18 mouse cellular contexts compared by ENCODE assay signal in genomic region chr5:97527555-97527954, GRCm38 (mm10).
DNase-seq lines count a peak whose midpoint lies in the region; ATAC-seq lines count a peak whose summit lies in the region.
"Had no signal": no experiment of that assay in that cellular context is flagged by ENCODE, and none has a peak within 500 bp of the region (broad histone marks: within the 10 kb centered on the region; RNA-seq: fewer than 3 reads in every experiment).

No protein-coding gene starts in this region.

- ATAC-seq in cerebellum, adult (ENCODE audit: insufficient number of reproducible peaks, low FRiP score, low TSS enrichment), result peak; percentile 68; the same call in 1 of the 2 replicates
- ATAC-seq: forebrain, embryonic 16.5 days; intestine, embryonic 15.5 days had no signal

- DNase-seq in cerebellum, postnatal 4 days (ENCODE audit: low spot score in 2 of 2), result no peak
- DNase-seq in cerebellum, adult 11-12 months, result peak; percentile 27
- DNase-seq in cerebellum, postnatal 10 days, result peak; percentile 51 to 55
- DNase-seq in retina, postnatal 1 day, result peak; percentile 34
- no peak for DNase-seq in kidney, postnatal 10 days
- no peak for DNase-seq in kidney, postnatal 36 days
- no peak for DNase-seq in frontal cortex, postnatal 36 days (ENCODE audit: low spot score in 2 of 2)
- DNase-seq: adrenal gland, adult 8-10 months; gastrocnemius, postnatal 14 days; heart, postnatal 14 days; kidney, adult 8-10 months; layer of hippocampus, adult 9-11 months; lung, postnatal 4 days; right cerebral cortex, postnatal 14 days; thymus, postnatal 14 days had no signal

Comparison
In these comparisons a context has a peak if more than half of its experiments do, and no peak if none do; other contexts are left out.
1. DNase-seq: peak in cerebellum, adult 11-12 months (single experiment), cerebellum, postnatal 10 days (2 of 2) and retina, postnatal 1 day (single experiment); none in cerebellum, postnatal 4 days (0 of 2), kidney, postnatal 10 days (single experiment), kidney, postnatal 36 days (0 of 2) and frontal cortex, postnatal 36 days (0 of 2).